Mouse (Mus musculus) ES-CJ7 (cell line): ENCODE data around the gene Aldh5a1.
A peak's percentile ranks its signal among the peaks of the same experiment; 100 is the strongest.
"Not testable (repeated sequence)": the region's sequence is repeated elsewhere in the genome, so short reads cannot be mapped to it uniquely, and the experiment has no call there.

Experiments used
- DNase-seq: peaks from one replicate; pipeline ENCODE4 v3.0.0; 2011; ENCODE audit warnings: low read depth, low spot score

Aldh5a1 gene

GRCm38 (mm10) chr13:24937108-24937838, at the start of gene Aldh5a1:
TSS of gene Aldh5a1 (minus strand) at chr13:24937661.
- DNase-seq: peak; percentile 63

GRCm38 (mm10) chr13:24985435-24985834, 48.0 kb upstream of the Aldh5a1 start:
- DNase-seq: no peak

- DNase-seq: no peak
Observed at GRCm38 (mm10) chr13:24981031-24981430, 43.6 kb upstream of the Aldh5a1 start.

GRCm38 (mm10) chr13:24977820-24978342, 40.4 kb upstream of the Aldh5a1 start:
- no peak for DNase-seq

- DNase-seq: no peak
Observed at GRCm38 (mm10) chr13:24976384-24976783, 38.9 kb upstream of the Aldh5a1 start.

- DNase-seq: not testable (repeated sequence)
Observed at GRCm38 (mm10) chr13:24971776-24972175, 34.3 kb upstream of the Aldh5a1 start.

GRCm38 (mm10) chr13:24965846-24966201, 28.4 kb upstream of the Aldh5a1 start:
- DNase-seq: no peak

- no peak for DNase-seq
Observed at GRCm38 (mm10) chr13:24965130-24965845, 27.8 kb upstream of the Aldh5a1 start.

- no peak for DNase-seq
Observed at GRCm38 (mm10) chr13:24962119-24962518, 24.7 kb upstream of the Aldh5a1 start.

- no peak for DNase-seq
Observed at GRCm38 (mm10) chr13:24960084-24960483, 22.6 kb upstream of the Aldh5a1 start.

GRCm38 (mm10) chr13:24958671-24959070, 21.2 kb upstream of the Aldh5a1 start:
- no peak for DNase-seq

GRCm38 (mm10) chr13:24955500-24955899, 18.0 kb upstream of the Aldh5a1 start:
- DNase-seq: peak; percentile 67

GRCm38 (mm10) chr13:24955091-24955490, 17.6 kb upstream of the Aldh5a1 start:
- DNase-seq: no peak

GRCm38 (mm10) chr13:24952659-24953058, 15.2 kb upstream of the Aldh5a1 start:
- DNase-seq: no peak

- DNase-seq: no peak
Observed at GRCm38 (mm10) chr13:24948870-24949269, 11.4 kb upstream of the Aldh5a1 start.

GRCm38 (mm10) chr13:24947158-24947557, 9.7 kb upstream of the Aldh5a1 start:
- DNase-seq: no peak

GRCm38 (mm10) chr13:24945567-24945966, 8.1 kb upstream of the Aldh5a1 start:
- peak; percentile 25 for DNase-seq

- no peak for DNase-seq
Observed at GRCm38 (mm10) chr13:24943303-24943702, 5.8 kb upstream of the Aldh5a1 start.

- DNase-seq: peak; percentile 20
Observed at GRCm38 (mm10) chr13:24942512-24943282, 5.2 kb upstream of the Aldh5a1 start, which contains the start of gene Gpld1. TSS of gene Gpld1 (plus strand) at chr13:24943152.

GRCm38 (mm10) chr13:24939472-24939871, 2.0 kb upstream of the Aldh5a1 start:
- no peak for DNase-seq

- DNase-seq: peak; percentile 79
Observed at GRCm38 (mm10) chr13:24938683-24939082, 1.2 kb upstream of the Aldh5a1 start.

GRCm38 (mm10) chr13:24937839-24938166, 342 bp upstream of the Aldh5a1 start:
- no peak for DNase-seq
